Mouse (Mus musculus) neural tube, embryonic 14.5 days (tissue): ENCODE data around the gene Il4i1. TPM values are rescaled to one million over a fixed set of nuclear protein-coding genes. Genes with fewer than 3 reads are reported as not detected.

ENCODE experiments used
- ATAC-seq: fragments of 200-750 bp; cut with Nextera tagmentation; 2 replicates; pipeline ENCODE4 v1.8.0; 2017; ENCODE audit warnings: low read depth, mild to moderate bottlenecking, moderate TSS enrichment, moderate library complexity
- H3K27ac ChIP-seq: fragments of 300-500 bp; sonication (generic); 2 replicates; pipeline ENCODE4 v1.5.1; 2014; ENCODE audit warnings: low read depth, mild to moderate bottlenecking, control low read depth, low read length, moderate library complexity, mixed read lengths
- H3K27me3 ChIP-seq: fragments of 300-500 bp; sonication (generic); 2 replicates; pipeline ENCODE4 v1.6.1; 2014; ENCODE audit warnings: low read length; ENCODE audit not compliant: control insufficient read depth, insufficient read depth
- H3K36me3 ChIP-seq: fragments of 300-500 bp; sonication (generic); 2 replicates; pipeline ENCODE4 v1.6.1; 2014; ENCODE audit warnings: low read length, mixed read lengths; ENCODE audit not compliant: control insufficient read depth, insufficient read depth
- H3K4me1 ChIP-seq: fragments of 300-500 bp; sonication (generic); 2 replicates; pipeline ENCODE4 v1.6.1; 2014; ENCODE audit warnings: low read length; ENCODE audit not compliant: control insufficient read depth, insufficient read depth
- H3K4me2 ChIP-seq: fragments of 300-500 bp; sonication (generic); 2 replicates; pipeline ENCODE4 v1.6.1; 2014; ENCODE audit warnings: mild to moderate bottlenecking, low read depth, low read length, control low read depth
- H3K4me3 ChIP-seq: fragments of 300-500 bp; sonication (generic); 2 replicates; pipeline ENCODE4 v1.5.1; 2014; ENCODE audit warnings: low read depth, low read length, control low read depth, mixed read lengths
- H3K9ac ChIP-seq: fragments of 300-500 bp; sonication (generic); replicated peaks from 2 replicates; pipeline ENCODE4 v1.6.1; 2014; ENCODE audit warnings: low read depth, mild to moderate bottlenecking, control low read depth, low read length, mixed read lengths
- H3K9me3 ChIP-seq: fragments of 300-500 bp; sonication (generic); 2 replicates; pipeline ENCODE4 v1.6.1; 2016; ENCODE audit warnings: low read length; ENCODE audit not compliant: control insufficient read depth
- WGBS: fragments of 180-500 bp; shearing (Covaris S2); extraction: QIAGEN DNeasy Blood & Tissue Kit; methylation state at CpG from one replicate; pipeline ENCODE4 v1.1.7; 2014; 5-methylcytosine and 5-hydroxymethylcytosine counted together
- polyA plus RNA-seq: library from polyadenylated mRNA; unstranded; fragments of >200 nt; fragmentation: Nextera tagmentation; extraction: Ambion mirVana; gene quantifications from 2 replicates; pipeline ENCODE4 v1.2.1, GENCODE M21; 2014

Il4i1 gene
- polyA plus RNA-seq, 1 experiment from 2014 or later: 1.7 TPM

DNA sequence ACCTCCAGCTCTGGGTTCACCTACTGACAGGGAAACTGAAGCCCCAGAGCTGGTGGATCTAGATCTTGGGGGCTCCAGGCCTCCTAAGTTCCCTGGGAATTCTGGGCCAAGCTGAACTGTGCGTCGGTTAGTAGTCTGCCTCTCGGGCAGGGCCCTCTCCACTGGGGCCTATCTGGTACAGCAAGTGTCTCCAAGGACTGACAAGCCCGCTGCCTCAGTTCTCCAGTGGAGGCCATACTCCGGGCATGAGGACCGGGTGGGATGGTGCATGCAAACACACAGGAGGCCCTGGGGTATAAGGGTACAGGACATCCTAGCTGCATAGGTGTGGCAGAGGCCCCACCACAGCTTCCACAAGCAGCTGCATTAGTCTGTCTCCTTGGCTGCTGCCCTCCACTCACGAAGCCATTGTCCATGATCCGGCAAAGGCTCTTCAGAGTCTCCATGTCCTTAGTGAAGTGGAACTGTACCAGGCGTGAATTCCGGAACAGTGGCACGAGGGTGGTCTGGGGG, 47.9 kb downstream of the Il4i1 start:
- Histone ChIP-seq H3K9ac (no peak overlapping the region), H3K4me1 (peaks cover 31% of the 10 kb centered on the region), H3K4me2 (no peak overlapping the region), H3K27me3 (peaks cover under 1% of the 10 kb centered on the region; the same call in 1 of the 2 replicates), H3K36me3 (peaks cover 49% of the 10 kb centered on the region), H3K27ac (no peak overlapping the region), H3K9me3 (no peaks in the 10 kb centered on the region), H3K4me3 (no peak overlapping the region)
- ATAC-seq: no peak
- 90% methylated on average over 11 of the region's 11 CpGs for WGBS

DNA sequence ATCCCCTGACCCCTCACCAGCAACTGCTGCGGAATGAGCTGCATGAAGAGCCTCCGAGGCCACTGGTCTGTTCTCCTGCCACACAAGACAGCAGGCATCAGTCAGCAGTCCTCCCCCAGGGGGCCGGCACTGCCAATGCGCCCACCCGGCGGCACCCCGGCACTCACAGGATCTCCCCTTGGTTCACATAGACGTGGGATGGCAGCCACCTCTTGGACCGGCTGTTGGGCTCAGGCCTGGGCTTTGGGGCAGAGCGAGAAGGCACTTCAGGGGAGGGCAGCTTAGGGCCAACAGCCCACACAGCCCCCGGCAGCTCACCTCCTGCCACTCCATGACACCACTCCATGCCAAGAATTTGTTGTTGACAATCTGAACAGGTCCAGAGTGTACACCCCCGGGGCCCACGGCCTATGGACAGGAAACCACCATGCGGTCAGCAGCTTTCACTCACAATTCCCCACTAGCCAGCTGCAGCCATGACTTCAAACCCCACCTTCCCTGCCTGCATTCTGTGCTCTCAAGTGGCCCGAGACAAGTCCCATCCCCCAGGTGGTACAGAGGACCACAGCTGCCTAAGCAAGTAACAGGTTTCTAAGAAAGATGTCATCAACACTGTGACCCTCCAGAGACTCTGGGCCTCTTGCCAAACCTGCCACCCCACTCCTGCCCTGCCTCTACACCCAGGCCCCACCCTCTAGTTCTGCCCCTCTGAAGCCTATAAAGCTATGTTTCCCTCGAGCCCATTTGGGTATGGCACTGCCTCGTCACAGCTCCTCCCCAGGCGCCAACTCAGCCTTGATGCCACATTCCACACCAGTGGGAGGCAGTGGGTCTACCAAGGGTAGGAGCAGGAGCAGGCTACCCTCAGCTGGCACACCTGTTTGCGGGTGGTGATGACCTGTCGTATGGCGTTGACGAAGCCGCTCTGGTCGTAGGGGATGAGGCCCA, 48.7 kb downstream of the Il4i1 start:
- H3K4me2 ChIP-seq: 0 out of 2 replicates have a peak overlapping the region, but pooled peaks have one; percentile 8
- 82% methylated on average over 24 of the region's 24 CpGs for WGBS
- peaks cover 31% of the 10 kb centered on the region for H3K4me1 ChIP-seq
- H3K9ac ChIP-seq: 0 out of 2 replicates have a peak overlapping the region, but pooled peaks have one; percentile 28
- H3K27ac ChIP-seq: no peak overlapping the region
- peaks cover 2% of the 10 kb centered on the region; the same call in 1 of the 2 replicates for H3K27me3 ChIP-seq
- no peak overlapping the region for H3K4me3 ChIP-seq
- peaks cover 49% of the 10 kb centered on the region for H3K36me3 ChIP-seq
- no peak for ATAC-seq
- H3K9me3 ChIP-seq: no peaks in the 10 kb centered on the region

DNA sequence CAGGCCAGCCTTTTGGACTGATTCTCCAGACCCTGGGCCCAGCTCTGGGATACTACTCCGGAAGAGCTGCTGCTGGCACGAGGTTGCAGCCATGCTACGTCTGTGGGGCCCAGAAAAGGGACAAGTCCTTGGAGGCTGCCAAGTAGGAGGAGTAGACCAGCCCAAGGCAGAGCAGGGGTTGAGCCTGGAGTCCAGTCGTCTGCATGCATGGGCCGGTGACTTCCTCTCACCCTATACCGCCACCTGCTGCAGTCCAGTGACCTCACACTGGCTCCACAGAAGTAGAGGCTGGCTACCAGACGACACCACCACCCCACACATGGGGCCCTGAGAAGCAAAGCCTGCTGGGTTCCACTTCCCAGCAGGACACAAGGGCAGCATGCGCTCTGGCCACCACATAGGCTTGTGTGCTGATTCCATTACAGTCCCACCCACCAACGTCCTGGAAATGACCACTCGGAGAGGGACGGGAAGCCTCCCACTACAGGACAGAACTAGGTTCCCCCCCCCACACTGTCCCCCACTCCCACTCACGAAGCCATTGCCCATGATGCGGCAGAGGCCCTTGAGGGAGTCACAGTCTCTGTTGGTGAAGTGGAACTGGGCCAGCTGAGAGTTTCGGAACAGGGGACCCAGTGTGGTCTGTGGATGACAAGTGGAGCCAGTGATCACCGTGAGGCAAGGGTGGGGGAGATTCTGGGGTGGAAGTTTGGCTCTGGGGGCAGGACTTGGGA, 50.3 kb downstream of the Il4i1 start:
- H3K9me3 ChIP-seq: no peaks in the 10 kb centered on the region
- peaks cover 2% of the 10 kb centered on the region; the same call in 1 of the 2 replicates for H3K27me3 ChIP-seq
- ATAC-seq: no peak
- H3K4me2 ChIP-seq: peak overlapping the region; percentile 30
- peak overlapping the region; percentile 10 for H3K4me3 ChIP-seq
- 0 out of 2 replicates have a peak overlapping the region, but pooled peaks have one; percentile 11 for H3K9ac ChIP-seq
- H3K27ac ChIP-seq: no peak overlapping the region
- WGBS: 59% methylated on average over 15 of the region's 15 CpGs
- peaks cover 43% of the 10 kb centered on the region for H3K36me3 ChIP-seq
- peaks cover 37% of the 10 kb centered on the region for H3K4me1 ChIP-seq

DNA sequence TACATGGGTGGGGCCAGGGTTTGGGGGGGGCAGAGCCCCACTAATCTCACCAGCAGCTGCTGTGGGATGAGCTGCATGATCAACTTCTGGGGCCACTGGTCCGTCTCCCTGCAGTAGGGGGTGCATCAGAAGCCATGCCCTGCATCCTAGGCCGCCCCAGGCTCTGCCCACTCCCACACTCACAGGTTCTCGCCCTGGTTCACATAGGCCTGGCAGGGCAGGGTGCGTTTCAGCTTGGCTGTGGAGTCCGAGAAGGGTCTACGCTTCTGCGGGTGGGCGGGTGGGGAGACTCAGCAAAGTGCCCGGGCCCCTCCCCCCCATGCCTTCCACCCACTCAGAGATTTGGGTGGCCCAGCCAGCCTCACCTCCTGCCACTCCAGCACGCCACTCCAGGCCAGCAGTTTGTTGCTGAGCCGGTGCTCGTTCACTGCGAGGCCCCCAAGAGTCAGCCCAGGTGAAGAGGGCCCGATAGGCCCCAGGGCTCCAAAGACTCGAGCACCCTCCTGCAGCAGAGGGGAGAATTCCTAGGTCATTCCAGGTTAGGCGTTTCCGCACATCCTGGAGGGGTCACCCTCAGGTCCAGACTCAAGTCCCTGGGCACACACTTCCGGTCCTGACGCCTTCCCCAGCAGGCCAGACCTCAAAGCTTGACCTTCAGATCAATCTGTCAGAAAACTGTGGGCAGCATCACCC, 51.0 kb downstream of the Il4i1 start:
- Histone ChIP-seq H3K9ac (peak overlapping the region; percentile 99), H3K27ac (no peak overlapping the region), H3K9me3 (no peaks in the 10 kb centered on the region), H3K4me2 (peak overlapping the region; percentile 100), H3K36me3 (peaks cover 37% of the 10 kb centered on the region), H3K4me3 (peak overlapping the region; percentile 98), H3K4me1 (peaks cover 37% of the 10 kb centered on the region), H3K27me3 (peaks cover 2% of the 10 kb centered on the region; the same call in 1 of the 2 replicates)
- no peak for ATAC-seq
- WGBS: 76% methylated on average over 14 of the region's 19 CpGs

DNA sequence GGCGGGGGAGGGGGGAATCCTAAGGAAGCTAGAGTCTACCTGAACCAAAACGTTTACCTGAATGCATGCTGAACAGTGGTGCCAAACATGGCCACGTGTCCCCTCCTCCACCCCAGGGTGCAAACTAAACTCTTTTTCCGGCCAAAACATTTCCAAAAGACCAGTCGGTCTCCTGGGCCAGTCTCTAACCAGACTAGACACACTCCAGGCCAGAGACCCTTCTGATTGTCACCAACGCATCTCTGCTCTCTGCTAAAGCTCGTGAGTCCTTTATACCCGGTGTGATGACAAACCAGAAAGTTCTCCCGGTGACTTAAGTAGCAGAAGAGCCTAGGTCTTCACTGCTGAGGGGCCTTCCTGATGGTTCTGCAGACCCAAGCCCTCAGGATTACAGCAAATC, 51.6 kb downstream of the Il4i1 start:
- Histone ChIP-seq H3K4me3 (peak overlapping the region; percentile 98), H3K9me3 (no peaks in the 10 kb centered on the region), H3K27me3 (peaks cover 2% of the 10 kb centered on the region; the same call in 1 of the 2 replicates), H3K36me3 (peaks cover 31% of the 10 kb centered on the region), H3K4me2 (peak overlapping the region; percentile 100), H3K9ac (peak overlapping the region; percentile 99), H3K27ac (0 out of 2 replicates have a peak overlapping the region, but pooled peaks have one; percentile 39), H3K4me1 (peaks cover 37% of the 10 kb centered on the region)
- no peak for ATAC-seq
- 59% methylated on average over 9 of the region's 9 CpGs for WGBS

DNA sequence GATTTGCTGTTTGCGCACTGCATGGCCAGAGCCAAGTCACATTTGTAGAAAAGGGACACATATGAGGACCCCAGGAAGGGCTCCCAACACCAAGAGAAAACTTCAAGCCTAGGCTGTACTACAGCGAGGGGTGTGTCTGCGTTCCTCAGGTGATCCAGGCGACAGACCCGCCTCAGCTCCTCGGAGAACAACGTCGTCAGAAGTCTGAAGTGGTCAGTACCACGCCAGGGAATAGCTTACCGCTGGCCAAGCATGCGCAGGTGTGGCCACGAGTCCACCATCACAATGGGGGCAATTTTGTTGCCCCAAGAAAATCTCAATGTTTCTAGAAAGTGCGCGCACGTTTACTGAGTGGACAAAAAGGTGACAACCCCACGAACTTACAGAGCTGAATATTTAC, 52.3 kb downstream of the Il4i1 start:
- Histone ChIP-seq H3K4me1 (peaks cover 37% of the 10 kb centered on the region), H3K27ac (peak overlapping the region; percentile 100), H3K4me3 (peak overlapping the region; percentile 98), H3K9ac (peak overlapping the region; percentile 99), H3K27me3 (peaks cover 2% of the 10 kb centered on the region; the same call in 1 of the 2 replicates), H3K4me2 (peak overlapping the region; percentile 100), H3K9me3 (no peaks in the 10 kb centered on the region), H3K36me3 (peaks cover 24% of the 10 kb centered on the region)
- WGBS: 7% methylated on average over 16 of the region's 16 CpGs
- no peak for ATAC-seq

DNA sequence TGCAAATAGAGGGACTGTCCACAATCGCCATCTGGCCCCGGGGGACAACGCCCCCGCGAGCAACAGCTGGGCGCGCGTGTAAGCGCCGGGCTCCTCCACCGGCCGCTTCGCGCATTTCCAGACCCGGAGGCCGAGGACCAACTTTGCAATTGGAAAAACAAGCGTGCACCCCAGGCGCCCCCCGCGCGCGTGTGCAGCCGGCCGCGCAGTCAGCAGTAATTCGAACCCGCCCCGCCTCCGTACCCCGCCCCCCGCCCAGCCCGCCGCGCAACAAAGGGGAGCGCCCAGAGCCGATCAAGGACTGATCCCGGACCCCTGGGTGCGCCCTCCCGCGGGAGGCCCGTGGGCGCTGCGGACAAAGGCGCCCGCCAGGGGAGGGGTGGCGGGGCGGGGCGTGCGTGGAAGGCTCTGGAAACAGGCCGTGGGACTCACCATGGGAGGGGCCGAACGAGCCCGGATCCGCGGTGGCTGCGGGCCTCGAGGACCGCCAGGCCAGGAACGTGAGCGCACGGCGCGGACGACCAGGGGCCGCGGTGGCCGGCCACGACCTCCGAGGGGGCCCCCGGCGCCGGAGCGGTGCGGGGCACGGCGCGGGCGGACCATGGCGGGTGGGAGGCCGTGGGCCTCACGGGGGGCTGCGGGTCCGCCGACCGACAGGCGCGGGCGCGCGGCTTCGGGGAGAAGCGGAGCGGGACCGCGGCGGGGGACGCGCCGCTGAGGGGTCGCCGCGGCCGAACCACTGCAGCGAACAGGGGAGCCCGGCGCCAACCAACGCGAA, 52.9 kb downstream of the Il4i1 start:
- under 1% methylated on average over 58 of the region's 108 CpGs for whole genome bisulfite sequencing
- peak overlapping the region; percentile 100 for H3K27ac ChIP-seq
- ATAC-seq: peak; percentile 15
- H3K27me3 ChIP-seq: peaks cover 2% of the 10 kb centered on the region; the same call in 1 of the 2 replicates
- H3K9ac ChIP-seq: peak overlapping the region; percentile 99
- peak overlapping the region; percentile 98 for H3K4me3 ChIP-seq
- H3K4me1 ChIP-seq: peaks cover 37% of the 10 kb centered on the region
- peaks cover 18% of the 10 kb centered on the region for H3K36me3 ChIP-seq
- H3K9me3 ChIP-seq: no peaks in the 10 kb centered on the region
- peak overlapping the region; percentile 100 for H3K4me2 ChIP-seq
